Mouse (Mus musculus) CH12.LX (cell line): ENCODE data around the gene Bpifa6.

Source experiments
- CTCF ChIP-seq, 2 experiments: IDR thresholded peaks in 1 of 2; conservative IDR thresholded peaks in 1 of 2; 2 replicates each; pipeline ENCODE4 v1.5.1; 2011 to 2012; ENCODE audit warnings: low read depth in 2 of 2, low read length in 2 of 2, improper control_type of control experiment in 1 of 2, inconsistent platforms in 1 of 2, mild to moderate bottlenecking in 1 of 2, moderate library complexity in 1 of 2
- HCFC1 ChIP-seq: IDR thresholded peaks from 2 replicates; pipeline ENCODE4 v1.6.1; 2012; ENCODE audit warnings: low read depth, mild to moderate bottlenecking, inconsistent platforms, low read length, improper control_type of control experiment
- JUND ChIP-seq: conservative IDR thresholded peaks from 2 replicates; pipeline ENCODE4 v1.6.1; 2011; ENCODE audit warnings: low read depth, low read length, improper control_type of control experiment
- MAX ChIP-seq: IDR thresholded peaks from 2 replicates; pipeline ENCODE4 v1.6.1; 2011; ENCODE audit warnings: low read length, improper control_type of control experiment
- MEF2A ChIP-seq: IDR thresholded peaks from 2 replicates; pipeline ENCODE4 v1.6.1; 2014; ENCODE audit warnings: low read depth, mild to moderate bottlenecking, inconsistent platforms, low read length, improper control_type of control experiment, borderline replicate concordance
- POLR2A ChIP-seq: IDR thresholded peaks from 2 replicates; pipeline ENCODE4 v1.6.1; 2011; ENCODE audit warnings: low read depth, mild to moderate bottlenecking, improper control_type of control experiment, low read length
- POLR2AphosphoS2 ChIP-seq: IDR thresholded peaks from 2 replicates; pipeline ENCODE4 v1.6.1; 2011; ENCODE audit warnings: low read depth, low read length, improper control_type of control experiment
- USF1 ChIP-seq: IDR thresholded peaks from 2 replicates; pipeline ENCODE4 v1.6.1; 2014; ENCODE audit warnings: low read depth, mild to moderate bottlenecking, inconsistent platforms, low read length, improper control_type of control experiment
- ZC3H11A ChIP-seq: IDR thresholded peaks from 2 replicates; pipeline ENCODE4 v1.6.1; 2012; ENCODE audit warnings: low read depth, mild to moderate bottlenecking, inconsistent platforms, low read length, improper control_type of control experiment

DNA sequence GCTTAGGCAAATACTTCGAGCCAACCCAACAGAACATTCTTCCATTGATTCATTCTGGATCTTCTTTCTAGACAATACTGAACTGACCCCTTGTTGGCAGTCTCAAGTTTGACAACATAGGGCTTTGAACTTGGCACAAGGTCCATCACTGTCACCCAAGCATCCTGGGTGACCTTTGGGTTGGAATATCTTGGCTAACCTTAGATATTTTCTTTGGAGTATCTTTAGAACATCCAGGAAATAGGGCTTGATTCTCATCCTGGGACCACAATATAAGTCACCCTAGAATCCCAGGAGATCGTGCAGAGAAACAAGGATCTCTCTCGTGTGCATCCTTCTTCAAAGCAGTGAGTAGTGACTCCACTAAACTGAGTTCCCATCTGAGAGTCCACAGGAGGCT is 33.2 kb downstream of the Bpifa6 start, which contains the start of gene Bpifa2:
- TF ChIP-seq HCFC1 = no peak
- TF ChIP-seq MEF2A = no peak
- no peak for TF ChIP-seq ZC3H11A
- no peak for TF ChIP-seq POLR2A
- no peak for TF ChIP-seq CTCF (conservative IDR thresholded peaks at IDR 0.05 in 1 of 2, IDR thresholded peaks at IDR 0.05 in 1 of 2; ENCODE audit: low read depth in 2 of 2, low read length in 2 of 2)
- no peak for TF ChIP-seq MAX
- no peak for TF ChIP-seq JUND
- no peak for TF ChIP-seq POLR2AphosphoS2
- no peak for TF ChIP-seq USF1
